Mouse (Mus musculus) embryonic facial prominence, embryonic 12.5 days (tissue): Measurements from ENCODE around the gene Slc8a1. TPM values are rescaled to one million over a fixed set of nuclear protein-coding genes. Genes with fewer than 3 reads are reported as not detected.

Source experiments
- ATAC-seq: fragments of 200-750 bp; cut with Nextera tagmentation; 2 replicates; pipeline ENCODE4 v1.8.0; 2017; ENCODE audit not compliant: insufficient number of reproducible peaks, insufficient read depth, low FRiP score, low TSS enrichment
- H3K27ac ChIP-seq: fragments of 300-500 bp; sonication (generic); 2 replicates; pipeline ENCODE4 v1.5.1; 2016; ENCODE audit warnings: mild to moderate bottlenecking
- H3K27me3 ChIP-seq: fragments of 300-500 bp; sonication (generic); 2 replicates; pipeline ENCODE4 v1.6.1; 2016; ENCODE audit warnings: mild to moderate bottlenecking, moderate library complexity
- H3K36me3 ChIP-seq: fragments of 300-500 bp; sonication (generic); 2 replicates; pipeline ENCODE4 v1.6.1; 2016; ENCODE audit warnings: mild to moderate bottlenecking
- H3K4me1 ChIP-seq: fragments of 300-500 bp; sonication (generic); 2 replicates; pipeline ENCODE4 v1.6.1; 2016
- H3K4me2 ChIP-seq: fragments of 300-500 bp; sonication (generic); replicated peaks from 2 replicates; pipeline ENCODE4 v1.6.1; 2016; ENCODE audit warnings: mild to moderate bottlenecking, moderate library complexity
- H3K4me3 ChIP-seq: fragments of 300-500 bp; sonication (generic); 2 replicates; pipeline ENCODE4 v1.5.1; 2016; ENCODE audit warnings: mild to moderate bottlenecking
- H3K9ac ChIP-seq: fragments of 300-500 bp; sonication (generic); 2 replicates; pipeline ENCODE4 v1.6.1; 2016; ENCODE audit warnings: mild to moderate bottlenecking, moderate library complexity
- H3K9me3 ChIP-seq: fragments of 300-500 bp; sonication (generic); 2 replicates; pipeline ENCODE4 v1.6.1; 2016; ENCODE audit warnings: mild to moderate bottlenecking, moderate library complexity
- WGBS: fragments of 180-500 bp; shearing (Covaris S2); methylation state at CpG from one replicate; pipeline ENCODE4 v1.1.7; 2016; 5-methylcytosine and 5-hydroxymethylcytosine counted together
- polyA plus RNA-seq: library from polyadenylated mRNA; unstranded; fragments of >200 nt; fragmentation: Nextera tagmentation; extraction: Ambion mirVana; gene quantifications from 2 replicates; pipeline ENCODE4 v1.2.1, GENCODE M21; 2016

Gene Slc8a1
- polyA plus RNA-seq, 1 experiment from 2014 or later, result 4.1 TPM

DNA sequence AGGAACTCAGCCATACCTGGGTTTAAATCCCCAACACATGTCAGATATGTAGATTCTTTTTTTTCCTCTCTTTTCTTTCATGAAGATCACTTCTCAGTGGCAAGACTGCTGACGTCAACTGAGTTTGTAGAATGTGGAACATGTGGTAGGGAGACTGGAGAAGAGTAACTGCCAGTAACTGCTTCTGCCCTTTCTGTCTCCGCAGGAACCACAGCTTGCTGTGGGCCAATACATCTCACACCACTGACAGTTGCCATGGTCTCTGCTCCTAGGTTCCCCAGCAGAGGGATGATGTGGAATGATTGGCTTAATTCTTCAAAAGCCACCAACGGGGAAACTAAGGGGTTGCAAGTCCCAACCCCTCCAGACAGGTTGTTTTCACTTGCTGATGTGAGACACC, 33.4 kb downstream of the Slc8a1 start:
- no peak for ATAC-seq
- no peaks in the 10 kb centered on the region for H3K27me3 ChIP-seq

DNA sequence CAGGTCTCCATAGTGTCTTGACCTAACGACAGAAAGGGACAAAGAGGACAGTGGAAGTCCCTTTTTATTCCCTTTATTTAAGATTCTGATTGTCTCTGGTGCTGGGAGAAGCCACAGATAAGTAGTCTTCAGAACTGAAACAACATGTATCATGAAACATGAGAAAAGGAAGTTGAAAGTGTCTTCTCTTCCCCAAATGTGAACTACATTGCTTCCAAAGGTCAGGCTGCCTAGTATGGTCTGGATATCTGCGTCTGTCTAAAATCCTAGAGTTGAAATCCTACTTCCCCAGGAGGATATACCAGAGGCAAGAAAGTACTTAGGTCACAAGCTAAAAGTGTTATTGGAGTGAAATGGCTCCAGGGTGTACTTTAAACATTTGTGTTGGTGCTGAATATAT, 34.9 kb downstream of the Slc8a1 start:
- WGBS, result 70% methylated on average over 2 of the region's 2 CpGs
- no peaks in the 10 kb centered on the region for H3K36me3 ChIP-seq
- no peaks in the 10 kb centered on the region for H3K27me3 ChIP-seq
- ATAC-seq, result no peak
- no peak overlapping the region for H3K9ac ChIP-seq
- H3K4me3 ChIP-seq, result no peak overlapping the region
- H3K4me2 ChIP-seq, result no peak overlapping the region
- no peaks in the 10 kb centered on the region for H3K4me1 ChIP-seq
- no peaks in the 10 kb centered on the region for H3K9me3 ChIP-seq
- no peak overlapping the region for H3K27ac ChIP-seq

More for the DNA sequence above, 33.4 kb downstream of the Slc8a1 start:
- no peak overlapping the region for H3K4me3 ChIP-seq
- no peaks in the 10 kb centered on the region for H3K36me3 ChIP-seq
- no peaks in the 10 kb centered on the region for H3K4me1 ChIP-seq
- no peak overlapping the region for H3K4me2 ChIP-seq
- no peak overlapping the region for H3K27ac ChIP-seq
- no peaks in the 10 kb centered on the region for H3K9me3 ChIP-seq
- H3K9ac ChIP-seq, result no peak overlapping the region
- 57% methylated on average over 3 of the region's 3 CpGs for WGBS

DNA sequence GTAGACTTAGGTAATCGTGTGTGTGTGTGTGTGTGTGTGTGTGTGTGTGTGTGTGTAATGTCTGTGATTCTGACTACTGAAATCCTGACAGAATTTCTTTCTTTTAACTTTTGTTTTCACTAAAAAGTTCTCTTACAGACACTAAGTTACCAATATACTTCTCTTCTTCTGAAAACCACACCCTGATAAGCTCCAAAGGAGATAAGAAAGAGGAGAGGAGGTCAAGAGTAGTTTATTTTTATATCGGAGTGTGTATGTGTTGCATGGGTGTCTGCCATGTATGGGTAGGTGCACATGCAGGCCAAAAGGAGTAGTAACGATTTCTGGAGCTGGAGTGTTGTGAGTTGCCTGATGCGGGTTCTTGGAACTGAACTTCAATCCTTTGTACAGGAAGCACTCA, 36.5 kb downstream of the Slc8a1 start:
- H3K27ac ChIP-seq, result no peak overlapping the region
- no peak for ATAC-seq
- no peak overlapping the region for H3K4me3 ChIP-seq
- WGBS, result 86% methylated on average over 4 of the region's 4 CpGs
- H3K4me1 ChIP-seq, result no peaks in the 10 kb centered on the region
- H3K27me3 ChIP-seq, result no peaks in the 10 kb centered on the region
- H3K9me3 ChIP-seq, result no peaks in the 10 kb centered on the region
- no peaks in the 10 kb centered on the region for H3K36me3 ChIP-seq
- H3K4me2 ChIP-seq, result no peak overlapping the region
- H3K9ac ChIP-seq, result no peak overlapping the region

DNA sequence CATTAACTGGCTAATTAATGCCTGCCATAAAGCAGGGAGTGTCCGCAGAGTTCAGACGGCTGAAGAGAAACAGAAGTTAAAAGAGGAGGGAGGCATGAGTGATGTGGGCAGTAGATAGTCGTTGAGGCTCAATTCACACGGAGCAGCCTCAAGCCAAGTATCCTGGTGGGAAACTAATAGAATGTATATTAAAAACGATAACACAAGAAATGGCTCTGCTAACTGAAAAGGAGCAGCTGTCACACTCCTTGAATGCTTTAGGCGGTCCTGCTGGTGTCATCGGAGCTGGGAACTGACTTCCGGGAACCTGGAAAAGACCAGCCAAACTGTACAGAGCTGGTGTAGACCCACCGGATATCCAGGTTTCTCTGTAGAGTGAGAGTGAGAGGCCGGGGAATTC, 39.4 kb downstream of the Slc8a1 start:
- WGBS, result 62% methylated on average over 10 of the region's 10 CpGs
- no peaks in the 10 kb centered on the region for H3K36me3 ChIP-seq
- H3K4me1 ChIP-seq, result no peaks in the 10 kb centered on the region
- no peaks in the 10 kb centered on the region for H3K9me3 ChIP-seq
- H3K4me3 ChIP-seq, result no peak overlapping the region
- no peak for ATAC-seq
- no peak overlapping the region for H3K4me2 ChIP-seq
- H3K27ac ChIP-seq, result no peak overlapping the region
- H3K27me3 ChIP-seq, result no peaks in the 10 kb centered on the region
- no peak overlapping the region for H3K9ac ChIP-seq

DNA sequence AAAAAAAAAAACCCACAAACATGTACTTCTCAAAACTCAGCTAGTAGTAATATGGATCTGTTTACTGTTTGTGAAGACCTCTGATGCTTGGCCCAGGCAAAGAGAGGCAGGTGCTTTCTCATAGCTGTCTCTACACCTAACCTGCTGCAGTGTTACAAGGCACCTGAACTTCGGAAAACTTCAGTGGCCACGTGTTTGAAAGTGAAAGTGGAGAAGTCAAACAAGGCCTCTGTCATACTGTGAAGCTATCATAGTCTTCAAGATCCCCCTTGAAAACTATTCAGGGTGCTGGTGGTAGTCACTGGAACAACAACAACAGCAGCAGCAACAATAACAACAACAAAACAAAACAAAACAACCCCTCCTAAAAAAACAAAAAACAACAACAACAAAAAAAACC, 40.5 kb downstream of the Slc8a1 start:
- Histone ChIP-seq H3K9me3 (no peaks in the 10 kb centered on the region), H3K4me1 (no peaks in the 10 kb centered on the region), H3K4me3 (no peak overlapping the region), H3K9ac (no peak overlapping the region), H3K27me3 (no peaks in the 10 kb centered on the region), H3K4me2 (no peak overlapping the region), H3K27ac (no peak overlapping the region), H3K36me3 (no peaks in the 10 kb centered on the region)
- ATAC-seq, result no peak
- 67% methylated on average over 2 of the region's 2 CpGs for WGBS

DNA sequence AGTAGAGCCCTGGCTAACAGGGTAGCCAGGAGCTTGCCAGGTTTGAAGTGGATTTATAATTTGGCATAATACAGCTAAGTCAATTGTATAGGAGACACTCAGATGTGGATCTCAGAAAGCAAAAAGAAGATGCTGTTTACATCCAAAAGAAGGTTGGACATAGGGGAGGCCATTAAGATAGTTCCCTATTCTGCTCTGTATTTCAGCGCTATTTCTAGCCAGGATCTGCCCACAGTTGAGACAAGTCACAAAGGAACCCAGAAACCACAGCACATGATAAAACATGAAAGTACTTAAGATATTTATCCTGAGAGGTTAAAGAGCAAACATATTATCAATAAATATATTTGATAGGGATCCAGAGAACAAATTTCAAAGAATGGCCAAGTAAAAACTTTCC, 43.2 kb downstream of the Slc8a1 start:
- Histone ChIP-seq H3K4me2 (no peak overlapping the region), H3K9me3 (no peaks in the 10 kb centered on the region), H3K4me1 (no peaks in the 10 kb centered on the region), H3K4me3 (no peak overlapping the region), H3K27me3 (no peaks in the 10 kb centered on the region), H3K36me3 (no peaks in the 10 kb centered on the region), H3K27ac (no peak overlapping the region), H3K9ac (no peak overlapping the region)
- 88% methylated on average over 1 of the region's 1 CpGs for WGBS
- ATAC-seq, result no peak

DNA sequence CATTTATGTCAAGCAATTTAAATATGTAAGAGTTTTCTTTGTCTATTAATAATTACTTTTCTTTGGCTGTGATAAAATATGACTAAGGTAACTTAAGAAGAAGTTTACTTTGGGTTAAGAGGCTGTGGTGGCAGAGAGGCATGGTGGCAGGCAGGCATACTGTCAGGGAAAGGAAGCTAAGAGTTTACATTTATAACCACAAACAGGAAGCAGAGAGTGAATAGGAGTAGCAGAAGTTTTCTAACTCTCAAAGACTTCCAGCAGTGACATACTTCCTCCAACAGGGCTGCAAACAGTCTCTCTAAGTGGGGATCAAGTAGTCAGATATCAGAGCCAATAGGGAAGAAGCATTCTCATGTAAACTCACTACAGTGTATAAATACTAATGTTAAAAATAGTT, 58.6 kb downstream of the Slc8a1 start:
- Histone ChIP-seq H3K27ac (no peak overlapping the region), H3K4me3 (no peak overlapping the region), H3K4me2 (no peak overlapping the region), H3K27me3 (no peaks in the 10 kb centered on the region), H3K36me3 (no peaks in the 10 kb centered on the region), H3K4me1 (no peaks in the 10 kb centered on the region), H3K9ac (no peak overlapping the region), H3K9me3 (no peaks in the 10 kb centered on the region)
- ATAC-seq, result no peak

DNA sequence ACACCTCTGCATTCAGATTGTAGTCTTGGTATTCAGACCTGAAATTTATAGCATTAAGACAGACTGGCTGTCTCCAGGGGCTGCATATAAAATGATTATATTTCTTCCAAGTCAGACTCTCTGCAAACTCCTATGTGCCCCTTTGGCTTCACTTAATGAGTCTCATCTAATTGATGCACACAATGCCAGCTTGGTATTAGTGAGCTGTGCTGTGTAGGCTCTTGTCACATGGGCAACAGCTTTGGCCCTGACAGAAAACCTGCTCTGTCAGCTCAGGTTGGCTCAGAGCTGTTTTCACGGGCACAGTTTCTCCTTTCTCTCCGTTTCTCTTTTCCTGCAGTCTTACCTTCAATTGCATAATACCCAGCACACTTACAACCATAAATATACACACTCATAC, 60.7 kb downstream of the Slc8a1 start:
- Histone ChIP-seq H3K27me3 (peaks cover 10% of the 10 kb centered on the region), H3K27ac (no peak overlapping the region), H3K4me2 (no peak overlapping the region), H3K9ac (no peak overlapping the region), H3K36me3 (no peaks in the 10 kb centered on the region), H3K9me3 (no peaks in the 10 kb centered on the region), H3K4me3 (no peak overlapping the region), H3K4me1 (no peaks in the 10 kb centered on the region)
- no peak for ATAC-seq
- 67% methylated on average over 2 of the region's 2 CpGs for WGBS

DNA sequence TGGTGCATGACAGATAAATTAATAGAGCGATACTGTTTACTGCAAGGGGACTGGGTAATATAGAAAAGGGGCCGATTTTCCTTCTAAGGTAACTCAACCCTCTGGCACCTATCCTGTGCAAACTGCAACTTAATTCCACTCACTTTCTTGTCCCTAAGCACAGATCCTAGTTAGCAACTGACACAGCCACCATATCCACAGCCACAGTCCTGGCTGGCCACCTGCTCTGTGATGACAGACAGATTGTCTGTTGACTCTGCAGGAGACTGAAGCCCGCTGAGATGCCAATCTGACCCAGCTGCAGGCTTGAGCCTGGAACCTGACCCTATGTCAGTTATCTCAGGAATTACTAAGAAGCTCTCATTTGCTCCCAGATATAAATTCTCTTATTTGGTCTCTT, 62.0 kb downstream of the Slc8a1 start:
- ATAC-seq, result no peak
- no peak overlapping the region for H3K4me2 ChIP-seq
- WGBS, result 60% methylated on average over 3 of the region's 3 CpGs

DNA sequence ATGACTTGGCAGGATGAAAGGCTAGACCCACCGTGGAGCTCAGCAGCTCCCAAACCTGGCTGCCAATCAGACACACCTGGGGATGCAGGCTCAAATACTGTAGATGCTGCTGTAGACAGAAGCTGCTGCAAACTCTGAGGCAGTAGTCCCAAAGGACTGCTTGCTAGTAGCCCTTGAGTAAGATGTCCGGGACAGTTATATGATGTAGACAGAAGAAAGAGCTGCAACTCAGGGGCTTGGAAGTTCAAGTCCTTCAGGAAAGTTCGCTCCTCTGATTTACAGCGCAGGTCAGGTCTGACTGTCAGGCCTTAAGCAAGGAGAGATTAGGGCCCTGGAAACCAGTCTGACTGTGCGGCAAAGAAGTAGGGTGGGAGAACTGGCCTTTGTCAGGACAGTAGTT, 66.9 kb downstream of the Slc8a1 start:
- H3K4me2 ChIP-seq, result no peak overlapping the region
- H3K36me3 ChIP-seq, result no peaks in the 10 kb centered on the region
- H3K27me3 ChIP-seq, result peaks cover 28% of the 10 kb centered on the region
- H3K9me3 ChIP-seq, result no peaks in the 10 kb centered on the region
- H3K27ac ChIP-seq, result no peak overlapping the region
- ATAC-seq, result no peak
- H3K4me1 ChIP-seq, result peaks cover 4% of the 10 kb centered on the region; the same call in 1 of the 2 replicates
- no peak overlapping the region for H3K4me3 ChIP-seq
- no peak overlapping the region for H3K9ac ChIP-seq
- WGBS, result 17% methylated on average over 5 of the region's 5 CpGs

More for the DNA sequence above, 62.0 kb downstream of the Slc8a1 start:
- Histone ChIP-seq H3K4me1 (no peaks in the 10 kb centered on the region), H3K4me3 (no peak overlapping the region), H3K36me3 (no peaks in the 10 kb centered on the region), H3K9ac (no peak overlapping the region), H3K27me3 (peaks cover 22% of the 10 kb centered on the region), H3K9me3 (no peaks in the 10 kb centered on the region), H3K27ac (no peak overlapping the region)

DNA sequence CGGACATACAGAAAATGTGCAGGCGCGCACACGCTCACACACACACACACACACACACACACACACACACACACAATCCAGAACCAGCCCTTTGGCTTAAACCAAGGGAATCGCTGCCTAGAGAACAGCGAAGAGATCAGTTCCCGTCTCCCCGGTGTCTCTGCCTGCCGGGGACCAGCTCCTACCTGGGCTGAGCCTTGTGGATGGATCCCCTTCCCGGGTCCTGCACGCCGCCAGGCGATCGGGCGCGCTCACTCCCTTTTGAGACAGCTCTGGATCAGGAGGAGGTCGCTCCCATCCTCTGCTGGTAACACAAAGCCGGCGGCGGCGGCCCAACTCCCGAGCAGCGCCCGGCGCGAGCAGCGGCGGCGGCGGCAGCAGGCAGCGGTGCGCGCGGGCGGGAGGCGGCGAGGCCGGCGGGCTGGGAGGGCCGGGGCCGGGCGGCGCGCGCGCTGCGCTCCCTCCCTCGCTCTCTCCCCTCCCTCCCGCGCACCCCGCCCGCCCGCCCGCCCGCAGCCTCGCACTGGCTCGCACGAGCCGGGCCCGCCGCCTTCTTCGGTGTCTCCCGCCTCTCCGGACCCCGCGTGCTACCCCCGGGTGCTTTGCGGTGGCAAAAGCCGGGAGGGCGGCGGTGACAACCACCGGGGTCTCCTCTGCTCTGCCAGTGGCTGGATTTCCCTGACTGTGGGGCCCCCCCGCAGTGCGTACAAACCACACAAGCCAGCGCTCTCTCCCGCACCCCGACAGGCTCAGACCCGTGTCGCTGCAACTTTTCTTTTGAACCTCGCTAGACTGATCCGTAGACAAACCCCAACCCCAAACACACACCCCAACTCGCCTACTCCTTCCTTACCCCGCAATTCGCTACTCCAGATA, 68.1 kb downstream of the Slc8a1 start:
- Histone ChIP-seq H3K27ac (peak overlapping the region; percentile 86), H3K27me3 (peaks cover 28% of the 10 kb centered on the region), H3K4me2 (peak overlapping the region; percentile 92), H3K4me1 (peaks cover 4% of the 10 kb centered on the region; the same call in 1 of the 2 replicates), H3K36me3 (no peaks in the 10 kb centered on the region), H3K9ac (peak overlapping the region; percentile 76), H3K9me3 (no peaks in the 10 kb centered on the region), H3K4me3 (peak overlapping the region; percentile 73)
- ATAC-seq, result peak; percentile 82
- WGBS, result under 1% methylated on average over 71 of the region's 84 CpGs

DNA sequence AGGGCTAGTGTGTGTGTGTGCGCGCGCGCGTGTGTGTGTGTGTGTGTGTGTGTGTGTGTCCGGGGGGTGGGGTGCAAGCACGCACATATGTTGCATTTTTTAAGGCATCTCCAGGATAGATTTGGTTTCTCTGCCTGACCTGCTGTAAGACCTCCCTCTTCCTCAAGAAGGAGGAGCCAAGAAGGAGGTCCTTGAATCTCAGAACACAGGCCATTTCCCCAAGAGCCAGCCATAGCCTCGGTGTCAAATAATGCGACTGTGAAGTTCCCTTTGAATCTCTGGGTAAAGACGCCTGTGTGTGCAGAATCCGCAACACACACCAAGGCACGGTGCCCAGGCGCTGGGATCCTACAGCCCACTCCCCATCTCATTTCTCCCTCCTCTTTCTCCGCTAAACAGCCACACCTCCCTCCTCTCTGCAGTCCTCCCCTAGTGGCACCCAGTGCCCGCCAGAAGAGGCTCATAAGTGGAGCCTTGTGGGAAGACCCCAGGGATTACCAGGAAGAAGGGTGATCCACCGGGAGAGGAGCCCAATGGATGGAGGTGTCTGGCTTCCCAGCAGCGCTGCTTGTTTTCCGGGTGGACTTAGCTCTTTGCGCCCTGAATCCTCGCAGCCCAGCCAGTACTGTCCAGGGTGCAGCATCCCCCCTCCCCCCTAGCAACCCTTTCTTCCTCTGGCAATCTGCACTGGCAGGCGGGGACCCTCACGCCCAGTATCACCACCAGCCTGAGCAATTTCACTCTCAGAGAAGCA, 68.9 kb downstream of the Slc8a1 start:
- Histone ChIP-seq H3K4me2 (peak overlapping the region; percentile 92), H3K36me3 (no peaks in the 10 kb centered on the region), H3K9ac (peak overlapping the region; percentile 76), H3K27ac (peak overlapping the region; percentile 86), H3K9me3 (no peaks in the 10 kb centered on the region), H3K27me3 (peaks cover 28% of the 10 kb centered on the region), H3K4me3 (peak overlapping the region; percentile 73), H3K4me1 (peaks cover 4% of the 10 kb centered on the region; the same call in 1 of the 2 replicates)
- peak; percentile 72 for ATAC-seq
- WGBS, result 2% methylated on average over 22 of the region's 22 CpGs
